In genomic region chr9:53899836-53900235, GRCm38 (mm10) we compare ENCODE assay signal across 20 mouse cellular contexts. TPM values are rescaled to one million over a fixed set of nuclear protein-coding genes. Genes with fewer than 3 reads are reported as not detected.
DNase-seq lines count a peak whose midpoint lies in the region; ATAC-seq lines count a peak whose summit lies in the region.
"Had no signal": no experiment of that assay in that cellular context is flagged by ENCODE, and none has a peak within 500 bp of the region (broad histone marks: within the 10 kb centered on the region; RNA-seq: fewer than 3 reads in every experiment).

No protein-coding gene starts in this region.

- no peaks in the 10 kb centered on the region for H3K9me3 ChIP-seq in forebrain, embryonic 15.5 days
- no peaks in the 10 kb centered on the region for H3K9me3 ChIP-seq in forebrain, embryonic 11.5 days (ENCODE audit: control insufficient read depth, low read length)
- H3K9me3 ChIP-seq: embryonic facial prominence, embryonic 12.5 days; heart, embryonic 15.5 days; limb, embryonic 13.5 days had no signal

- no peak overlapping the region for H3K4me3 ChIP-seq in forebrain, embryonic 15.5 days
- H3K4me3 ChIP-seq in forebrain, embryonic 11.5 days (ENCODE audit: low read depth, low read length), result no peak overlapping the region
- H3K4me3 ChIP-seq: embryonic facial prominence, embryonic 12.5 days; heart, embryonic 15.5 days; limb, embryonic 13.5 days had no signal

- ATAC-seq in forebrain, embryonic 15.5 days (replicated peaks), result peak; percentile 78
- ATAC-seq in forebrain, embryonic 11.5 days (replicated peaks; ENCODE audit: low FRiP score), result no peak
- ATAC-seq: liver, postnatal 0 days had no signal

- WGBS in forebrain, embryonic 15.5 days, result 60% methylated on average over 6 of the region's 6 CpGs
- 84% methylated on average over 6 of the region's 6 CpGs for WGBS in forebrain, embryonic 11.5 days

- H3K27ac ChIP-seq in forebrain, embryonic 15.5 days (replicated peaks), result peak overlapping the region; percentile 78
- H3K27ac ChIP-seq in forebrain, embryonic 11.5 days (ENCODE audit: low read depth, low read length), result no peak overlapping the region
- H3K27ac ChIP-seq: embryonic facial prominence, embryonic 12.5 days; heart, embryonic 15.5 days; limb, embryonic 13.5 days; macrophage had no signal

- no peaks in the 10 kb centered on the region for H3K36me3 ChIP-seq in forebrain, embryonic 15.5 days
- H3K36me3 ChIP-seq in forebrain, embryonic 11.5 days (ENCODE audit: control insufficient read depth, insufficient read depth, low read length), result no peaks in the 10 kb centered on the region
- H3K36me3 ChIP-seq: embryonic facial prominence, embryonic 12.5 days; G1E; heart, embryonic 15.5 days; limb, embryonic 13.5 days had no signal

- no peak overlapping the region for H3K4me2 ChIP-seq in forebrain, embryonic 15.5 days (replicated peaks)
- no peak overlapping the region for H3K4me2 ChIP-seq in forebrain, embryonic 11.5 days (ENCODE audit: low read depth, low read length, severe bottlenecking)
- H3K4me2 ChIP-seq: embryonic facial prominence, embryonic 12.5 days; heart, embryonic 15.5 days; limb, embryonic 13.5 days had no signal

- peaks cover 11% of the 10 kb centered on the region; the same call in 1 of the 2 replicates for H3K4me1 ChIP-seq in forebrain, embryonic 15.5 days
- H3K4me1 ChIP-seq in forebrain, embryonic 11.5 days (replicated peaks; ENCODE audit: control insufficient read depth, insufficient read depth, low read length), result no peaks in the 10 kb centered on the region
- H3K4me1 ChIP-seq: embryonic facial prominence, embryonic 12.5 days; heart, embryonic 15.5 days; limb, embryonic 13.5 days had no signal

- H3K27me3 ChIP-seq in forebrain, embryonic 15.5 days, result no peaks in the 10 kb centered on the region
- no peaks in the 10 kb centered on the region for H3K27me3 ChIP-seq in forebrain, embryonic 11.5 days (ENCODE audit: control insufficient read depth, insufficient read depth, low read length)
- H3K27me3 ChIP-seq: embryonic facial prominence, embryonic 12.5 days; heart, embryonic 15.5 days; limb, embryonic 13.5 days had no signal

- DNase-seq in forebrain, embryonic 11.5 days (ENCODE audit: low spot score), result no peak
- peak; percentile 58 to 63 for DNase-seq in right cerebral cortex, postnatal 10 days (ENCODE audit: low spot score in 2 of 2)
- no peak for DNase-seq in right cerebral cortex, adult 18-20 months
- DNase-seq in cerebellum, postnatal 36 days, result peak; percentile 16
- peak; percentile 49 to 69 for DNase-seq in layer of hippocampus, postnatal 36 days
- no peak for DNase-seq in kidney, adult 8-10 months
- DNase-seq in spleen, postnatal 14 days (ENCODE audit: low spot score in 2 of 2), result no peak
- DNase-seq: adrenal gland, postnatal 14 days; heart, adult 11 months; kidney, adult 9 months; liver, postnatal 0 days; thymus, adult 2 months had no signal

- H3K9ac ChIP-seq in forebrain, embryonic 15.5 days (replicated peaks), result no peak overlapping the region
- no peak overlapping the region for H3K9ac ChIP-seq in forebrain, embryonic 11.5 days (ENCODE audit: low read length)
- H3K9ac ChIP-seq: embryonic facial prominence, embryonic 12.5 days; heart, embryonic 15.5 days; limb, embryonic 13.5 days; liver, postnatal 0 days had no signal

RNA-seq across cellular contexts. Expression of gene Sln, which starts 49.9 kb away (rescaled TPM):
- 1.3 and 1.5 TPM in 2 replicates for polyA plus RNA-seq in forebrain, embryonic 15.5 days (2015; fragmentation: Nextera tagmentation; extraction: Ambion mirVana)
- not detected in 2 replicates for polyA plus RNA-seq in forebrain, embryonic 11.5 days (2014; fragmentation: Nextera tagmentation; extraction: Ambion mirVana)
- under 1 TPM; 0.35 to 0.58 TPM for total RNA-seq in layer of hippocampus, postnatal 36 days (2021)
- total RNA-seq: adrenal gland, postnatal 14 days; G1E; layer of hippocampus, adult 18-20 months; neutrophil, adult 5-6 weeks had no signal
- polyA plus RNA-seq: G1E, macrophage had no signal

Comparison
In these comparisons a context has a peak if more than half of its experiments do, and no peak if none do; other contexts are left out.
1. DNase-seq: peak in right cerebral cortex, postnatal 10 days (2 of 2), cerebellum, postnatal 36 days (2 of 2) and layer of hippocampus, postnatal 36 days (2 of 2); none in forebrain, embryonic 11.5 days (single experiment), right cerebral cortex, adult 18-20 months (single experiment), kidney, adult 8-10 months (0 of 2) and spleen, postnatal 14 days (0 of 2).